Mouse (Mus musculus): ENCODE results near the gene Hoxa4. TPM values are rescaled to one million over a fixed set of nuclear protein-coding genes. Genes with fewer than 3 reads are reported as not detected.

Hoxa4 gene
- polyA plus RNA-seq, 1 experiment from 2014 or later: 0.35 TPM

DNA sequence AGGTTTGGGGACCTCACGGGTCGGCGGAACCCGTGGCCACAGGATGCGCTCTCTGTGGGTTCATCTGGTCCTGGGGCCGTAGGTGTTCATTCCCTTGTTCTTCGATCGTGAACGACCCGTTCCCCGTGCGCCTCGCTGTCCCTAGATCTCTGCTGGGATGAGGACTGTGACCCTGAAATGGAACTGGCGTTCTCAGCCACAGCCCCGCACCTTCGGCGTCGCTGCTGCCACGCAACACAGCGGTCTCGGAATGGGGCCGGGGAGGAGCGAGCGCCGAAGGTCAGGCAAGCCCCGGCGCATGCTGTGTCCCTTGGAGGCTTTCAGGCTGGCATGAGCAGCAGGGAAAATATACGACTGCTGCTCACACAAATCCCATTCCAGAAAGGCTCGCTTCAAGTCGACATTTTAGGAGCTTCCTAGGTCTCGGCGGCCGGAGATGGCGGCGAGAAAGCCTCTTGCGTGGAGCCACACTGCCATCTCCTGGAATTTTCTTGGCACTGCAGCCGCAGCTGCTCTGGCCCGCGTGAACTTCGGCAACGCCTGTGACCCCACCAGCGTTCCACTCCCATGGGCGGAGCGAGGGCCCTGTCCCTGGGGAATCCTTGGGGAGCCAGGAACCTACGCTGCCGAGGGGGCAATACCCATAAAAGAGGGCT lies 29.9 kb upstream of the Hoxa4 start, which contains the start of gene Hoxa7:
Gene Hoxa7, minus strand, starts transcription at position 518 of the 656 bp plus-strand sequence.
- H3K27me3 ChIP-seq: no peaks in the 10 kb centered on the region; the same call in 1 of the 2 replicates
- H3K36me3 ChIP-seq: peaks cover 14% of the 10 kb centered on the region
- H3K27ac ChIP-seq: peak within 1 kb of the TSS; percentile 99
- peak within 1 kb of the TSS; percentile 100 for H3K9ac ChIP-seq (replicated peaks)
- peak within 1 kb of the TSS; percentile 96 for H3K4me2 ChIP-seq
- WGBS: under 1% methylated on average over 46 of the region's 46 CpGs
- peak; percentile 38 for ATAC-seq (ENCODE audit: insufficient number of reproducible peaks, insufficient read depth, low FRiP score, low TSS enrichment, low read depth)
- no peaks in the 10 kb centered on the region for H3K9me3 ChIP-seq
- peaks cover 40% of the 10 kb centered on the region for H3K4me1 ChIP-seq (replicated peaks)
- H3K4me3 ChIP-seq (replicated peaks): peak within 1 kb of the TSS; percentile 89

DNA sequence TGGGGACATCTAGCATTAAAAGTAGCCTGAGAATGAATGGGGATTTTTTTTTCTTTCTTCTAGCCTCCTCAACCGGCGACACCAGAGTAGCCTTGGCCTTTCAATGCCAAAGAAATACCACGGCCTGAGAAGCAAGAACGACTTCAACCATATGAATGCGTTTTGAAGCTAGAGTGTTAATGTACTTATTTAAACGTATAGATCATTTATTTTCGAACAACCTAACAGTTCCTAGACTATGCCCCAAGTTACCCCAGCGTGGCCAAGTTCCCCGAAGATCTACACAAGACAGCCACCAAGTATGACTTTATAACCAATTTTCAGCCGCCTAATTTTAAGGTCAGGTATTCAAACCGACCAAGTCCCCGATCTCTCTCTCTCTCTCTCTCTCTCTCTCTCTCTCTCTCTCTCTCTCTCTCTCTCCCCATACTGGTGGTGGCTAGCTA lies 29.3 kb upstream of the Hoxa4 start:
- H3K4me3 ChIP-seq (replicated peaks): peak overlapping the region; percentile 89
- 2% methylated on average over 12 of the region's 12 CpGs for WGBS
- peak overlapping the region; percentile 96 for H3K4me2 ChIP-seq
- H3K9me3 ChIP-seq: no peaks in the 10 kb centered on the region
- ATAC-seq (ENCODE audit: insufficient number of reproducible peaks, insufficient read depth, low FRiP score, low TSS enrichment, low read depth): no peak
- no peaks in the 10 kb centered on the region; the same call in 1 of the 2 replicates for H3K27me3 ChIP-seq
- peak overlapping the region; percentile 99 for H3K27ac ChIP-seq
- H3K9ac ChIP-seq (replicated peaks): peak overlapping the region; percentile 100
- peaks cover 14% of the 10 kb centered on the region for H3K36me3 ChIP-seq
- peaks cover 45% of the 10 kb centered on the region for H3K4me1 ChIP-seq (replicated peaks)

DNA sequence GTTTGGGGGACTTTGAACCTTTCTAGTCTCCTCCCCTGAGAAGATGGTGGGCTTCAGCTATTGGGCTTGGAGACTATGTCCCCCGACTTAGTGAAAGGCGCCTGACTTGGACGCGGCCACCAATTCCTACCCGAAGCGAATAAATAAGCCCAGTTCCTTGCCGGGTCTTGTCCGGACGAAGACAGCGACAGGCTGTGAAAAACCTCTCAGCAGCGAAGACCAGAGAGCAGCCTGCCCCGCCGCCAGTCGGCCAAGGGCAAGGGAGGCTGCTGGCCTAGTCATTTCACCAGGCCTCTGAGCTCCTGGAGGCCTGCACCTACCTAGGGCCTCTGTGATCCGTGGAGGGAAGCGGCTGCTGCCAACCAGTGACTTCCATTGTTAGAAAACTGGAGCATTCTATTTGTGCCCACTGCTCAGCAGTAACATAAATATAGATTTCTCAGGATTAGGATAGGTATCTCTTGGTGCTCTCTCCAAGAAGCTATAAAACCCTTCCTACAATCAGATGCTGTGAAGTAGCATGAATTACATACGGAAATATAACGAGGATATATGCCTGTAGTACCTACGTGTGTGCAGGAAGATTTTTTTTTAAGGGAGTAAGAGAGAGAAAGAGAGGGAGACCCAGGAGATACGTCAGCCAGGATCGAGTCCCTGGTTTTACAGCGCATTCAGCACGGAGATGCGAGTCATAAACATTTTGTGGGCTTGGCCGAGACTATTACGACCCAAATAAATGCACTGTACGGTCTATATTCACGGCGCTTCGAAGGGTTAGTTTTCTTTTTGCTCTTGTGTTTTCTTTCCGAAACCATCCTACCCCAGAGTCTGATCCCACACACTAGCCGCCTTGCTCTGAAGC lies 28.7 kb upstream of the Hoxa4 start:
- Histone ChIP-seq H3K4me1 (replicated peaks) (peaks cover 52% of the 10 kb centered on the region), H3K9ac (replicated peaks) (peak overlapping the region; percentile 100), H3K36me3 (peaks cover 13% of the 10 kb centered on the region), H3K27ac (peak overlapping the region; percentile 99), H3K4me2 (peak overlapping the region; percentile 96), H3K27me3 (peaks cover under 1% of the 10 kb centered on the region), H3K9me3 (no peaks in the 10 kb centered on the region), H3K4me3 (replicated peaks) (peak overlapping the region; percentile 89)
- no peak for ATAC-seq (ENCODE audit: insufficient number of reproducible peaks, insufficient read depth, low FRiP score, low TSS enrichment, low read depth)
- 5% methylated on average over 32 of the region's 32 CpGs for WGBS

DNA sequence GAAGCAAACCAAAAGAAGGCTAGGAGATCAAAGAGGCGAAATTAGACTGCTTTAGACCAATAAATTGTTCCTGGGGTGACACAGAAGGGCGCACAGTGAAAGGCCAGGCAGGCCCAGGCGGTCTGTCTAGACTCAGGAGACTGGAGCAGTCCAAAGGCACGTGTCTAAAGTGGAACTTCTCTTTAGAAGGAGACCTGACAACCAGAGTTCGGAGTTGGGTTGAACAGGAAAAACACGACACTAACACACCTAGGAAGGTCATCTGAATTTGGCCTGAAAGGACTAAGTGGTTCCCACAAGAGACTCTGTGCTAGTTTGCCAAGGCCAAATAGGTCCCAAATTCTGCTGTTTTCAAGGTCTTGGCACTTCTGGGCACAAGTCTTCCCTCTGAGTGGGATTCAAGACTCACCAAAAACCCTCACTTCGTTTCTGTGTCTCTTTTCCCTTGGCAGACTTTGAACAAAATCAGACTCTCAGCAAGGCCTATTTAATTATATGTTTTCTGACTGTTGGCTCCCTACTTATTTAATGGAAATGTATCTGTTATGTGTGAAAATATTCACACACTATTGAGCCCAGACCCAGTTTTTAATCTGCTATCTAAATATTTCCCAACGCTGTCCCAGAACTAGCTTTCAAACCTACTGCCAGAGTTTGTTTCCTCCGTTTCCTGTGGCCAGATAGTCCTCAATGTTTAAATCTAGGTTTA lies 27.8 kb upstream of the Hoxa4 start:
- H3K27ac ChIP-seq: peak overlapping the region; percentile 99
- peaks cover 6% of the 10 kb centered on the region for H3K27me3 ChIP-seq
- H3K36me3 ChIP-seq: peaks cover 8% of the 10 kb centered on the region
- H3K9ac ChIP-seq (replicated peaks): peak overlapping the region; percentile 100
- peak overlapping the region; percentile 96 for H3K4me2 ChIP-seq
- H3K4me1 ChIP-seq (replicated peaks): peaks cover 60% of the 10 kb centered on the region
- ATAC-seq (ENCODE audit: insufficient number of reproducible peaks, insufficient read depth, low FRiP score, low TSS enrichment, low read depth): no peak
- 23% methylated on average over 9 of the region's 9 CpGs for WGBS
- peak overlapping the region; percentile 89 for H3K4me3 ChIP-seq (replicated peaks)
- no peaks in the 10 kb centered on the region for H3K9me3 ChIP-seq

DNA sequence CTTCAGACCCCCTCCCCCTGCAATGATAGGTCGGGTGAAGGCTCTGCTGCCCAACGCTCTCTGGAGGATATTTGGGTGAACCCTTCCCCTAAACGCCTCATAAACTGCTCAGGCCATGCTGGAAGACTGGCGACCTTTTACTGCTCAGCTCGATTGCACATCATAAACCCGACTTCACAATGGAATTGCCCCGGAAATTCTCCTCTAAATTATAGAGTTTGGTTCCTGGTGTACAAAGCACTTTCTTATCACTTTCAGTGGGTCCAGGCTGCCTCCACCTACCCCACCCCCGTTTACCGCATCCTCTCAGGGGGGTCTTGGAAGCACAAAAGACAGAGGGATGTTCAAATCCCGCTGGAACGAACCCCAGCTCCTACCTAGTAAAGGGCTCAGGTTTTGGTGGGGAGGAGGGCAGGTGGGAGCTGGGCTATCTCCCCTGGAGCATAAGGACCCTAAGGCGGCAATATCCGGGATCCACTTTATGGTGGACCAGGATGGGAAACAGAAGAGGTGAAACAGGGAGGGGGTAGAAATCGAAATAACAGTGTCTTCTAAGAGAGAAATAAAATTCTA lies 27.2 kb upstream of the Hoxa4 start:
- Histone ChIP-seq H3K9ac (replicated peaks) (peak overlapping the region; percentile 94), H3K4me3 (replicated peaks) (peak overlapping the region; percentile 89), H3K36me3 (peaks cover 1% of the 10 kb centered on the region; the same call in 1 of the 2 replicates), H3K27me3 (peaks cover 6% of the 10 kb centered on the region), H3K4me1 (replicated peaks) (peaks cover 65% of the 10 kb centered on the region), H3K27ac (peak overlapping the region; percentile 99), H3K9me3 (no peaks in the 10 kb centered on the region), H3K4me2 (peak overlapping the region; percentile 96)
- ATAC-seq (ENCODE audit: insufficient number of reproducible peaks, insufficient read depth, low FRiP score, low TSS enrichment, low read depth): no peak
- WGBS: 5% methylated on average over 14 of the region's 14 CpGs

DNA sequence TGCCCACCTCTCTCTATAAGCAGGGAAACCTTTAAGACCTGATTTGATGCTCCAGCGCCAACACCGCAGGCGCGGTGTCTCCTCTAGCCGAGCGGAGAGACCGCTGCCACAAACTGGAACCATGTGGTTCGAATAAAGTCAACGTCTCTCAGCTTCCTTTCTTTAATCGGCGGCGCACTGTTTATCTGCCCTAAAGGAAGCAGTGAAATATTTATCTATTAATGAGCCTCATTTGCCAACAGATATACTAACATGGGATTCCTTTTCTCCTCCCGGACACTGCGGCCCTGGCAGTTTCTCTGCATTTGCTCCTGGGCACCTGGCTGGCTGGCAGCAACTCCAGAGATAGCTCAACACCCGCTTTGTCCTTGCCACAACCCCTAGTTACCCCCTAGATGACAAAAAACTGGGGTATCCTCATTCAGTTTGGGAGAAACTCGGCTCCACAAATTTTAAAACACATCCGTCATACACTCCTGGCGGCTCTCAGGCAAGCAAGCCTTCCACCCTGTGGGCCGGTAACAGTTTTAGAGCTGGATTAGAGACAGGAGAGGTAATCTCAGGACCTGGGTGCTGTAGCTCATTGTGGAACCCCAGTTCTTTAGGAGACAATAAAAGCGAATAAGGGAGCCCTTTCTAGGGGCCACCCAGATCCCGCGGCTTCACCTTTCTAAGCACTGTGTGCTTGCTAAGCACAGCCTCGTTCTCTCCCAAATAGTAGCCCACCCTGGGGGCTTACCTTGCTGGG lies 26.5 kb upstream of the Hoxa4 start:
- Histone ChIP-seq H3K36me3 (no peaks in the 10 kb centered on the region), H3K27ac (peak overlapping the region; percentile 99), H3K9ac (replicated peaks) (peak overlapping the region; percentile 94), H3K4me3 (replicated peaks) (peak overlapping the region; percentile 89), H3K4me2 (peak overlapping the region; percentile 96), H3K4me1 (replicated peaks) (peaks cover 65% of the 10 kb centered on the region), H3K27me3 (peaks cover 6% of the 10 kb centered on the region), H3K9me3 (no peaks in the 10 kb centered on the region)
- no peak for ATAC-seq (ENCODE audit: insufficient number of reproducible peaks, insufficient read depth, low FRiP score, low TSS enrichment, low read depth)
- WGBS: 3% methylated on average over 23 of the region's 23 CpGs

DNA sequence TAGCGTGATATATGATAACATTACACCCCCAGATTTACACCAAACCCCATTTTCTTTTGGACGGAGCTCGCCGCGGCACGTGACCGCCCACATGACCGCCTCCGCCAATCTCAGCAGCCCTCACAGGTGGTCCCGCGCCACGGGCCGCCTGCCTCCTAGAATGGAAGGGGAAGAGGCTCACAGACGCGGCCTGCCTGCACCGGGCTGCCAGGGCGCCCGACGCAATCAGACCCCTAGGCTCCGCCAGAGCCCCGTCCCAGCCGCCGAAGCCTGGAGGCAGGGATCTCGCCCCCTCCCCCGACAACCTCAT lies 25.9 kb upstream of the Hoxa4 start:
- under 1% methylated on average over 25 of the region's 25 CpGs for WGBS
- peak overlapping the region; percentile 99 for H3K27ac ChIP-seq
- peaks cover 6% of the 10 kb centered on the region for H3K27me3 ChIP-seq

DNA sequence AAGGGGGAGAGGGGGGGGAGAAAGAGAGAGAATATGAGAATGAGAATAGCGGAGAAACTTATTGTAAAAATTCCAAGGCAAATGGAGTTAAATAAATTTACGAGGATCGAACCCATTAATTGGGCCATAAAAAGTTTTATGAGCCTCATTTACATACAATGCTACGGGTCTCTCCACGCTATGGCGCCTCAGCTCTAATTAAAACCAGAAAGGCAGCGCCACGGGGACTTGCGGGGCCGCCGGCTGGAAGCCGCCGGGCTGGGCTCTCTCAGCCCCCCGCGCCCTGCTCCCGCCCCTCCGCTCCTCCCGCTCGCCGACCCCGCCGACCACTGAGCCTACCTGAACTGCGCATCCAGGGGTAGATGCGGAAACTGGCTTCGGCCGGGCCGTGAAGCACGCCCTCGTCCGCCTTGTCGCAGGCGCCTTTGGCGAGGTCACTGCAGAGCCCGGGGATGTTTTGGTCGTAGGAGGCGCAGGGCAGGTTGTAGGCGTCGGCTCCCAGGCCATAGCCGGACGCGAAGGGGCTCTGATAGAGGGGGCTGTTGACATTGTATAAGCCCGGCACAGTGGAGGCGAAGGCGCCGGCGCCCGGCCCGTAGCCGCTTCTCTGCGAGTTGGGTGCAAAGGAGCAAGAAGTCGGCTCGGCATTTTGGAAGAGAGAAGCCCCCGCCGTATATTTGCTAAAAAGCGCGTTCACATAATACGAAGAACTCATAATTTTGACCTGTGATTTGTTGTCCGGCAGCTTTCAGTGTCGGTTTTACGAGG lies 25.3 kb upstream of the Hoxa4 start:
- no peak for ATAC-seq (ENCODE audit: insufficient number of reproducible peaks, insufficient read depth, low FRiP score, low TSS enrichment, low read depth)
- Histone ChIP-seq H3K9ac (replicated peaks) (peak overlapping the region; percentile 94), H3K4me3 (replicated peaks) (peak overlapping the region; percentile 89), H3K27me3 (peaks cover 6% of the 10 kb centered on the region), H3K27ac (peak overlapping the region; percentile 99), H3K36me3 (no peaks in the 10 kb centered on the region), H3K9me3 (no peaks in the 10 kb centered on the region), H3K4me1 (replicated peaks) (peaks cover 68% of the 10 kb centered on the region), H3K4me2 (peak overlapping the region; percentile 96)
- under 1% methylated on average over 60 of the region's 60 CpGs for WGBS

More for the DNA sequence above, 25.9 kb upstream of the Hoxa4 start:
- ATAC-seq (ENCODE audit: insufficient number of reproducible peaks, insufficient read depth, low FRiP score, low TSS enrichment, low read depth): peak; percentile 48; the same call in 1 of the 2 replicates
- peak overlapping the region; percentile 94 for H3K9ac ChIP-seq (replicated peaks)
- H3K4me3 ChIP-seq (replicated peaks): peak overlapping the region; percentile 89
- H3K4me1 ChIP-seq (replicated peaks): peaks cover 68% of the 10 kb centered on the region
- H3K4me2 ChIP-seq: peak overlapping the region; percentile 96
- no peaks in the 10 kb centered on the region for H3K36me3 ChIP-seq
- H3K9me3 ChIP-seq: no peaks in the 10 kb centered on the region

DNA sequence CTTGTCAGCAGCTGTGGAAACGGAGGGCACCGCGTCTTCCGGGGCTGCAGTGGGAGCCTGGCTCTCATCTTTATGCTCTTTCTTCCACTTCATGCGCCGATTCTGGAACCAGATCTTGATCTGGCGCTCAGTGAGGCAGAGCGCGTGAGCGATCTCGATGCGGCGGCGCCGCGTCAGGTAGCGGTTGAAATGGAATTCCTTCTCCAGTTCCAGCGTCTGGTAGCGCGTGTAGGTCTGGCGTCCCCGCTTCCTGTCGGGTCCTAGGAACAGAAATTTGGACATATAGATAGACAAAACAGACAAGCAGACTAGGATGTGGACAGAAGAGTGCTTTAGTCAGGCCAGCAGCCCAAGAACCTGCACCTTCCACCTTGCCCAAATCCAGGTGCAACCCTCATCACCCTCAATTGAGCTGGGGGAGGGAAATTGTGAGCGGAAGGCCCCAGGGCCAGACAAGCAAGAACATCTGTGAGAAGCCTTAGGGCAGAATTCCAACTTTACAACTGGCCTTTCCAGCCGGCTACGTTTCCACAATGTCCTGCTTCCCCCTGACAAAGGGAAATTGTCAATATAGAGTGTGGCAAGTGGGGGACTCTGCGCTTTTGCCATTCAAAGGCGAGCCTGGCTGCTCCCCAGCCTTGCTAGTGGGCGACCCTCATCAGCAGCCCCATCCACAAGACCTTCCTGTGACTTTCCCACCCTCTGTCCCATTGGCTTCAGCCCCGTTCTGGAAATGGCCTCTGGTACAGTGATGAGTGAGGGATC lies 24.4 kb upstream of the Hoxa4 start:
- H3K27ac ChIP-seq: peak overlapping the region; percentile 99

More for the DNA sequence above, 24.4 kb upstream of the Hoxa4 start:
- Histone ChIP-seq H3K9me3 (no peaks in the 10 kb centered on the region), H3K9ac (replicated peaks) (peak overlapping the region; percentile 94), H3K4me1 (replicated peaks) (peaks cover 67% of the 10 kb centered on the region), H3K4me2 (peak overlapping the region; percentile 96), H3K27me3 (peaks cover 6% of the 10 kb centered on the region), H3K36me3 (no peaks in the 10 kb centered on the region), H3K4me3 (replicated peaks) (peak overlapping the region; percentile 89)
- ATAC-seq (ENCODE audit: insufficient number of reproducible peaks, insufficient read depth, low FRiP score, low TSS enrichment, low read depth): no peak
- 1% methylated on average over 30 of the region's 30 CpGs for WGBS
